In the genomic region with DNA sequence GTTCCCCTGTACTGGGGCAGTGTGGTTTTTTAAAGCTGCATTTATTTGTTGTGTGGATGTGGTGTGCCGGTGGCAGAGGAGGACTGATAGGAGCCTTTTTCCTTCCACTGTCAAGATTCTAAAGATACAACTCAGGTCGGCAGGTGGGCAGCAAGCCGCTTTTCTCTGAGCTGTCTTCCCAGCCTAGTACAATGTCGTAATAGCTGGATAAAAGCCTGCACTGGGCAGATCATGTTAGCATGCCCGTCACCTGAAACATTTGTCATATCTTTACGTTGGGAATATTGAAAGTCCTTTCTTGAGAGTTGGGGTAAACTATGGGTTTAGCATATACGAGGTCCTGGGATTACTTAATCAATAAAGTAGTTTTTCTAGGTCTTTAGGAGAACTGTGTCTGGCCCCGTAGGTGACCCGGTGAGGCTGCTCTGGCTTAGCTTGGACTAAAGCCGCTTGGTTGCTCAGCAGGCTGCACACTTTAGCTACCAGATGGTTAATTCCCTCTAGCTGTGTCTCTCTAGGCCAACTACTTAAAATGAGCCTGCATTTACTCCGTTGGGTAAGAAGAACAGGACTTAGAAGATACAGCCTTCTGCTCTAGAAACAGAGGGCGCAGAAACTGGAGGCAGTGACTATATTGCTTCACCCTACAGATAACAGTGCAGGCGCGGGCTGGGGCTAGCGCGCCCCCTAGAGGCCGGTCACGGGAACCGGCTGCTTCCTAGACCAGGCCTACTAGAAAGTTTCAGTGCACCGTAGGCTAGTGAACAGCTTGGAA, we compare ENCODE assay signal across 7 mouse cellular contexts. TPM values are rescaled to one million over a fixed set of nuclear protein-coding genes. Genes with fewer than 3 reads are reported as not detected.
A peak's percentile ranks its signal among the peaks of the same experiment; 100 is the strongest.
DNase-seq lines count a peak whose midpoint lies in the region; ATAC-seq and TF ChIP-seq lines count a peak whose summit lies in the region.

No protein-coding gene starts in this region.

- ATAC-seq in midbrain, embryonic 15.5 days (replicated peaks): peak; percentile 82; the same call in 1 of the 2 replicates

- H3K9ac ChIP-seq in midbrain, embryonic 15.5 days: no peak overlapping the region

- no peak overlapping the region for H3K27ac ChIP-seq in midbrain, embryonic 15.5 days
- H3K27ac ChIP-seq in spleen, adult 2 months (ENCODE audit: insufficient read depth, low read length): no peak overlapping the region

- peak; percentile 99 for TF ChIP-seq CTCF in spleen, adult 2 months (IDR thresholded peaks at IDR 0.05; ENCODE audit: extremely low read depth, insufficient read depth, insufficient read length, insufficient replicate concordance)

- intact Hi-C loops in left cerebral cortex, postnatal 36 days (cut with DNase I): loop anchor here (1.0 to 5.0 kb wide), 3 partner anchors 59 to 166 kb away; a partner anchor contains a TSS

- no peaks in the 10 kb centered on the region for H3K4me1 ChIP-seq in midbrain, embryonic 15.5 days
- H3K4me1 ChIP-seq in spleen, adult 2 months (ENCODE audit: control insufficient read depth, insufficient read depth, insufficient read length): peaks cover 7% of the 10 kb centered on the region; the same call in 1 of the 2 replicates

- no peaks in the 10 kb centered on the region for H3K36me3 ChIP-seq in midbrain, embryonic 15.5 days (replicated peaks)
- no peaks in the 10 kb centered on the region for H3K36me3 ChIP-seq in spleen, adult 2 months (ENCODE audit: control insufficient read depth, insufficient read depth, low read length)

- H3K4me3 ChIP-seq in midbrain, embryonic 15.5 days: no peak overlapping the region
- H3K4me3 ChIP-seq in spleen, adult 2 months (ENCODE audit: extremely low read depth, insufficient read depth, insufficient read length): no peak overlapping the region

- H3K27me3 ChIP-seq in midbrain, embryonic 15.5 days (replicated peaks): no peaks in the 10 kb centered on the region
- H3K27me3 ChIP-seq in spleen, adult 2 months (ENCODE audit: control insufficient read depth, insufficient read depth, low read length): no peaks in the 10 kb centered on the region

- 39% methylated on average over 20 of the region's 20 CpGs for WGBS in midbrain, embryonic 15.5 days
- 47% methylated on average over 20 of the region's 20 CpGs for WGBS in spleen, adult 2 months

- DNase-seq in adipocyte (ENCODE audit: low spot score): peak; percentile 79
- DNase-seq in cerebellum, postnatal 25 days: peak; percentile 86 to 89
- peak; percentile 78 for DNase-seq in gastrocnemius, adult 18-20 months (ENCODE audit: low spot score)
- DNase-seq in induced T-regulatory cell, adult 2 months (ENCODE audit: low read depth): peak; percentile 79
- peak; percentile 61 to 68 for DNase-seq in left cerebral cortex, postnatal 36 days (ENCODE audit: low spot score in 2 of 2)
- peak; percentile 28 to 74 for DNase-seq in spleen, adult 2 months (ENCODE audit: low read depth in 1 of 2, low spot score in 2 of 2)

- TF ChIP-seq POLR2A in spleen, adult 2 months (IDR thresholded peaks at IDR 0.05; ENCODE audit: low read depth, low read length): no peak

- no peaks in the 10 kb centered on the region for H3K9me3 ChIP-seq in midbrain, embryonic 15.5 days

- no peak overlapping the region for H3K4me2 ChIP-seq in midbrain, embryonic 15.5 days

RNA-seq across cellular contexts. Expression of a gene that starts 58.2 kb away (rescaled TPM):
- 100 to 1,000 TPM; 122 TPM for total RNA-seq in gastrocnemius, adult 18-20 months (2021)
- 10 to 100 TPM; 68.0 to 71.6 TPM for total RNA-seq in left cerebral cortex, postnatal 36 days (2021)
- 67.7 and 72.6 TPM in 2 replicates for polyA plus RNA-seq in midbrain, embryonic 15.5 days (2015; fragmentation: Nextera tagmentation; extraction: Ambion mirVana)
- polyA plus RNA-seq in spleen, adult 2 months (2012; rRNA removed): 3.1 and 3.8 TPM in 2 replicates

RNA-seq across cellular contexts. Expression of a gene that starts 58.8 kb away (rescaled TPM):
- total RNA-seq in gastrocnemius, adult 18-20 months (2021): 10 to 100 TPM; 48.6 TPM
- total RNA-seq in left cerebral cortex, postnatal 36 days (2021): 10 to 100 TPM; 45.8 to 48.7 TPM
- polyA plus RNA-seq in midbrain, embryonic 15.5 days (2015; fragmentation: Nextera tagmentation; extraction: Ambion mirVana): 49.8 and 52.5 TPM in 2 replicates
- polyA plus RNA-seq in spleen, adult 2 months (2012; rRNA removed): 3.2 and 3.9 TPM in 2 replicates
